Mouse (Mus musculus) natural killer cell, adult 2 months (primary cell): Measurements from ENCODE around the gene Zcchc7.

Experiments used
- DNase-seq, 2 experiments: peaks; one replicate each; pipeline ENCODE4 v3.0.0; 2022; ENCODE audit warnings: low spot score in 2 of 2

Zcchc7 gene

GRCm38 (mm10) chr4:44755553-44756133, at the start of gene Zcchc7:
Gene Zcchc7, plus strand, starts transcription at chr4:44755877.
- DNase-seq = no peak

DNA sequence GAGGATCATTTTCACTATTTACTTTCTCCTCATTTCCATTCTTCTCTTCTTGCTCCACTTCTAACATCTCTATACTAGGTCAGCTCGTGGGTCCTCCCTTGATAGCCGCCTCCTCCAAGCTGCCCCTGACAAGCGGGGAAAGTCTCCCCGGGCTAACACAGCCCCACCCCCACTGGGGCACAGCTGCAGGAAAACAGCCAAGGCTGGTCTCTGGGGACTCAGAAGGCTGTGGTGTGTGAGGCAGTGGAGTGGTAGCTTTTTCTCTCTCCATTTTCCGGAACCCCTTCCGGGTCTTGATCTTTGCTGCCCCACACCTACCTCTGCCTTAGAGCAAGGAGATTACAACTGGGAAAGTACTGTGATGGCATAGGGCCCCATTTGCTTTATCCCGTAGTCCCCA, 49.7 kb upstream of the Zcchc7 start:
- DNase-seq = peak in 1 of 2 experiments; percentile 60

GRCm38 (mm10) chr4:44706865-44707264, 48.8 kb upstream of the Zcchc7 start:
- DNase-seq = no peak

- DNase-seq = no peak
Measured at GRCm38 (mm10) chr4:44708311-44708710, 47.4 kb upstream of the Zcchc7 start.

DNA sequence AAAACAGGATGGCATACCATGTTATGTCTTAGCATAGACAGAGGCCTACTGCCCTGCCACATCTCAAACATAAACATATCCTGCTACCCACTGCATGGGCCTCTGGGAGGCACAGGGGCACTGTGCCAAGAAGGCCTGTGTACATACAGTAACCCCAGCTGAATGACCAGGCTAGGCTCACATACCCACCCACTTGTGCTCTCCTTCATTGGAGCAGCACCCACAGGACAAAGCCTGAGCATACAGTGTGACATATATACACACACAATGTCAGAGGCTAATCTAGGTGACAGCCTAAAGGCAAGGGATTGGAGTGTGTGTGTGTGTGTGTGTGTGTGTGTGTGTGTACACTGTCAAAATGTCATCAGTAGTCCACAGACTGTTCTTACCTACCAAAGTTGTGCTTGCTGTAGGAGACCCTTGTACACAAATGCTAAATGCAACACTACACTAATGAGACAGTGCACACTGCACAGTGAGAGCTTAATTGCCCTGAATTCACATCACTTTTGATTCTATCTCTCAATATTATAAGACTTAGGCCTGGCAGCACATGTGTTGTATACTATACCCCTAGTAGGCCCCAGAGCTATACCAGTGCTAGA, 46.5 kb upstream of the Zcchc7 start:
- DNase-seq = peak in 1 of 2 experiments; percentile 32

GRCm38 (mm10) chr4:44709740-44710700, 45.7 kb upstream of the Zcchc7 start, which contains the start of gene Pax5:
Gene Pax5, minus strand, starts transcription at chr4:44710487.
- no peak for DNase-seq

- DNase-seq = peak in 1 of 2 experiments; percentile 81
Measured at GRCm38 (mm10) chr4:44710701-44711097, 45.0 kb upstream of the Zcchc7 start.

DNA sequence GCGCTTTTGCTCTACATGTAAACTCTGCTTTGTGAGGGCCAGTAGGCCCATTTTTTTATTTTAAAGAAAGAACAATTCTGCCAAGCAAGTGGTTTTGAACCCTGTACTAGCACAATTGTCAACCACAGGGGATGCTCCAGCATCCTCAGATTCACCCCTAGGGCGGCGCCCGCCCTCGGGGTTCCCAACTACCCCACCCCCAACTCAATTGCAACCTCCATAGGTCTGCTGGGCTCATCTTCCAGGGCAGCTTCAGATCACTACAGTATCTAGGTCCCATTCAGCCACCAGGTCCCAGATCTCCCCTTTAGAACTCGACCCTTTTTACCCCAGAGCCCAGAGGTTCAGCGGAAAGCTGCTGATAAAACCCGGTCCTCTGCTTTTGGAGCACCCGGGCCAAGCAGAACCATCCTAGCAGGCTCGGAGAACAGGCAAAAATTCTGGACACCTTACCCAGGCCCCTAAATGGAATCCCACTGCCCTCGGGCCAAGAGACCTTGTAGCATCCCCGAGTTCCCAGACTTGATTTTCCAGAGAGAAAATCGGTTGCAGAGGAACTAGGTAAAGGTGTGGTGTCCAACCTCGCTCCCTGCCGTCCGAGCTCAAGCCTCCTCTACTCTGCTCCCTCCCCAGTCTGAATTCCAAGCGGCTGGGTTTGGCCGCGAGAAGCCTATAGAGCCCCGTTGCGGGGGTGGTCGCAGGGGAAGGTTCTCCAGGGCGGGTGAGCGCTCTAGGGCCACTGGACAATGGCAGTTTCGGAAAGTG, 44.4 kb upstream of the Zcchc7 start:
- DNase-seq = no peak

DNA sequence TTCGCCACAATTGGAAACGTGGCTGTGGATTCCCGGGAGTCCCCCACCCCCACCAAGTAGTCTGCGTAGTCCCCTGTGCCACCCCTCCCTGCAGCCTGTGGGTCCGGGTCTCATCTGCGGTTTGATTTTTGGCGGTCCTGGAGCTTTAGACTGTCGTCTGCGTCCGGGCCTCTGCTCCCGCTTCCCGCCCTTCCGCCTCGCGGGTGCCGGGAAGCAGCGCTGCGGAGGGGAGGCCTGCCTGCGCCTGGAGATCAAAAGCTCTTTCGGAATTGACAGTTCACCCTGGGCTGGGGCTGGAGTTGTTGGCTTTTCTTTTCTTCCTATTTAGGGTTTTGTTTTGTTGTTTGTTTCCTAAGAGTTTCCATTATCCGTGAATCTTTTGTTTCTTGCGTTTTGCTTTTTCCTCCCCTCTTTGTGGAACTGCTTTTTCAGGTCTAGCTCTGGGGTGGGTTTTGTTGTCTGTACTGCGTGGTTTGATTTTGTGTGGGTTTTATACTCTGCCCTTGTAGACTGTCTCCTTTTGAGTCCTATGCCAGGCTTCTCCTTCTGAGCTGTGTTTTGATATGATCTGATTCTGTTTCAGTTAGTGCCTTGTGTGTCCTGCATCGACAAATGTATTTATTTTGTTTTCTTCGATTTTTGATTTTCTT, 43.5 kb upstream of the Zcchc7 start:
- no peak for DNase-seq

DNA sequence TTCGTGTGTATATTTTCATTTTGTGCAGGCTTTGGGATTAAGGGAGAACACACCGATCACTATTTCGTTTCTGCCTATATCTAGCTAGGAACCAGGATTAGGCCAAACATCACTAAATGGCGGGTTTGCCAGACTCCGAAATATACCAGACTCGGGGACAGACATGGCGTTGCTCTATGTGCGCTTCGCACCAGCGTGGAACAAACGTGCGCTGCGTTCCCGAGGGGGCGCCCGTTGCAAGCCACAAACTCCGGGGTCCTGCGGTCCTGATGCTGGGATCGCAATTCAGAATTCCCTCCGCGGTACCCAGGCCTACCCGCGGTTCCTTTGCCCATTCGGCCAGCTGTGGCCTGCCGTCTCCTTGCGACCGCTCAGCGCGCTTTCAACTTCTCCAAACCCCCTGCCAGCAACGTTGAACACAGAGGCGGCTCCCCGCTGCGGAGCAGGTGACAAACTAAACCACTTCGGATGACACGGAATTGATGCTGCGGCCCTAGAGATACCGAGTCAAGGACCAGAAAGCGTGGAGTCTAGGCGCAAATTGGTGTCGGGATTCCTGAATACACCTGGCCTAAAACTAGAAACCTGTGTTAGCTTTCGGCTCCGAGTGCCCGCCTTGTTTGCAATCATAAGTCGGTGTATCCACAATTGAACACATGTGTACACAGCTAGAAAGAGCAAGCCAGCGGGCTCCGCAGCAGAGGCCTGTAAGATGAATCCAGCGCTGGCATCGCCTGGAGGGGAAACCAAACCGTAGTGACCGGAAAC, 42.7 kb upstream of the Zcchc7 start:
- peak in 1 of 2 experiments; percentile 54 for DNase-seq

DNA sequence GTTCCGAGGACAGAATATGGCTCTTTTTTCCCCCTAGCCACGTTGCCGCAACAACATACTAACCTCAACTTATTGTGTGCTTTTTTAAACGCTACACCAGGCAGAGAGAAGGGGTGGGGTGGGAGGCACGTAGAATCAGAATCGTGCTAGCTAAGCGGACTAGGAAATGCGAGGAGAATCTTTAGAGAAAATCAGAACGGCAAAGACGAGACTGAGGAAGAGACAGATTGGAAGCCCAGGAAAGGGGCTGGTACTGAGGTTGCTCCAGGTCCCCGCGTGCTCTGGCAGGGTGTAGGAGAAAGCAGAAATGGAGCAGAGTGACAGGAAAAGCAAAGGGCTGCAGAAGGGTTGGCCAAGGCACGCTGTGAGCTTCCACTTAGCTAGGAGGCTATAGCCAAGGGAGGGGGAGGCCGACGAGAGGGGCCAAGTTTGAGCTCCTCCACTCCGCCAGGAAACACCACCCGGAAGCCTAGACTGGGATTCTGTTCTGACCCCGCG, 42.1 kb upstream of the Zcchc7 start:
- no peak for DNase-seq

GRCm38 (mm10) chr4:44714111-44714621, 41.5 kb upstream of the Zcchc7 start:
- no peak for DNase-seq

GRCm38 (mm10) chr4:44715621-44716160, 40.0 kb upstream of the Zcchc7 start:
- DNase-seq = no peak

DNA sequence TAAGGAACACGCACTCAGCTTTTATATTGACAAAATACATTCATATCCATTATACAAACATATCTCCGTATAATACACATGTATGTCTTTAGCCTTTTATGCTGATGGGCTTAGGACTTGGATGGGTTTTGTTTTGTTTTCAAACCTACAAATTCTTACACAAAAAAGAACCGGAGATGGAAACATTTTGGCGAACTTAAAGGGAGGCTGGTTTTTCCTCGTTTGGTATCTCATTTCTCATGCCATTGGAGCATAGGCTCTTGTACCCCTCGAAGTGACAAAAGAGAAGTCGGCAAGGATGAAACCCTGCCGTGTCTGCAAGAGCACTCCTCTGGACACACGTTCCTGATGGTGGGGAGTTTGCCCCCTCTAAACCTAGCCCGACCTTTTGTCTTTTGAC, 39.3 kb upstream of the Zcchc7 start:
- no peak for DNase-seq

DNA sequence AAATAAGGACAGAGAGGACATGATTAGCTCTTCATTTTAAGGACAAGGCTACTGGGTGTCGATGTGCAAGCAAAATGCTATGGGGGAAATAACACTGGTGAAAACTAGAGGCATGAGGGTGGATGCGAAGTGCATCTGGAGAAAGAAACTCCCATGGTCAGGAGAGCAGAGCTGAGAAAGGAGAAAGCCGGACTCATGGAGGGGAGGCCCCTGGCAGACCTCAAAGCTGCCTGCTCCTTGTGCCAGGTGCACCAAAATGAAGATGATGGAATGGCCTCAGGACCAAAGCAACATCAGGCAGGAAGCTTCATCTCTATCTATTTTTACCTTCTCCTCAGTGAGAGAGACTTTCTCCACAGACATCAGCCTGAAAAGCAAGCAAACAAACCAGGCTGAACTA, 38.0 kb upstream of the Zcchc7 start:
- no peak for DNase-seq

DNA sequence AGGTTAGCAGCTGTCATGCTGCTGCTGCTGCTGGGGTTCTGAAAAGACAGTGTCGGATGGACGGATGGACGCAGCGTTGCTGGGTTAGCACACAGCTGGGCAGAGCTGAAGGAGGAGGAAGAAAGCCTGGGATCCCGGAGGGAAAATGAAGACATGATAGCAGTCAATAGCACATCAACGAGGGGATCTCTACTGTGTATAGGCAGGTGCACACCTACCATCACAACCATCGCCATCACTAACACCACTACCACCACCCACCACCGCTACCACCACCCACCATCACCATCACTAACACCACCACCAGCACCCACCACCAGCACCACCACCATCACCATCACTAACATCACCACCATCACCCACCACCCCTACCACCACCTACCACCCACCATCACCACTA, 35.6 kb upstream of the Zcchc7 start:
- no peak for DNase-seq

DNA sequence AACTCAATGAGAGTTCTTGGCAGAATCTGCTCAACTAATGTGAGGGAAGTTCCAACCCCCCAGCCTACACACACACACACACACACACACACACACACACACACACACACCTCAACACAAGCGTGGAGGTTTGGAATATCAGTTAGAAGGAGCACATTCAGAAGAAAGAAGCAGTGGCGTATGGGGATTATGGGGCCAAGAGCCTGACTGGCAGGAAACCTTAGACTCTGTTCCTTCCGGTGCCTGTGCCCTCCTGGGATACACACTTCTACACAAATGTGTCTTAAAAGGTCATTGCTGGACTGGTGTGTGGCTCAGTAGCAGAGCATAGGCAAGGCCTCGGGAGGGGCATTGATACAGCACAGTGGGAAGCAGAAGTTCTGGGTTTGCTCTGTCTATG, 34.4 kb upstream of the Zcchc7 start:
- no peak for DNase-seq

DNA sequence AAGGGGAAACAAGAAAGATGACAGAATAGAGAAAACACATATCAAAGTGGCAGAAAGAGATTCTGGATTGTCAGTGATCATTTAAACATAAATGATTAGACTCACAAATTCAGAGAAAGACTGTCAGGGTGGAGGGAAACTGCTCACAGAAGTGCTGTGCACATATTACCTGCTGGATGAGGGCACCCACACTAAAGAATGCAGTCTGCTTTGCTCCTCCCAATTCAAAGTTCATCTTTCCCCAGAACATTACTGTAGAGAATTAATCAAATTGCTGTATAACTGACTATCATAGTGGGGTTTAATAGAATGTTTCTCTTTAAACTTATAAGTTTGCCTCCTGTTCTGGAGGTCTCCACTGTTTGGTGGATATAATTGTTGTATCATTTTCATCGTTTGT, 15.2 kb upstream of the Zcchc7 start:
- DNase-seq = no peak

- DNase-seq = peak; percentile 79 to 87
Measured at GRCm38 (mm10) chr4:44756134-44756951, 666 bp downstream of the Zcchc7 start.
